Mouse (Mus musculus) layer of hippocampus, postnatal 36 days (tissue): ENCODE results near the gene P2rx6. TPM values are rescaled to one million over a fixed set of nuclear protein-coding genes. Genes with fewer than 3 reads are reported as not detected.
"Not testable (repeated sequence)": the region's sequence is repeated elsewhere in the genome, so short reads cannot be mapped to it uniquely, and the experiment has no call there.

Source experiments
- DNase-seq, 2 experiments: peaks; one replicate each; pipeline ENCODE4 v3.0.0; 2022
- total RNA-seq, 2 experiments: library from RNA; stranded (reverse); gene quantifications; 2 replicates each; pipeline ENCODE4 v1.2.3; 2021

P2rx6 gene
- total RNA-seq = under 1 TPM; 0.58 to 0.67 TPM

GRCm38 (mm10) chr16:17561751-17562208 is at the start of gene P2rx6:
P2rx6 (plus strand) TSS chr16:17561885.
- DNase-seq = no peak

DNA sequence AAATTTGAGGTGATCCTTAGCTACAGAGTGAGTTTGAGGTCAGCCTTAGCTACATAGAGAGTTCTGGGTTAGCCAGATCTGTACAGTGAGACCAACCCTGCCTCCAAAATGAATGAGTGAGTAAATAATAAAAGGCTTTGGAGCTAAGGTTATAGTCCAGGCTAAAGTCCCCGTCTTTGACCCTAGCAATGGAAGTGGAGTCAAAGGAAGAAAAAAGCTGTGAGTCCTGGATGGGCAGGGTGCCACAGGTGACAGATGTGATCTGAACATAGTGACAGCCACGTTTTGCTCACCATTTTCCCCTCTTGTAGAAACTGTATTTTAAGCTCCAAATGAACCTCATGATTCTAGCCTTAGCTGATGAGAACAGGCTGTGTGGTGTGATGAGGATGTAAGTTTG is 42.8 kb upstream of the P2rx6 start:
- DNase-seq = no peak

DNA sequence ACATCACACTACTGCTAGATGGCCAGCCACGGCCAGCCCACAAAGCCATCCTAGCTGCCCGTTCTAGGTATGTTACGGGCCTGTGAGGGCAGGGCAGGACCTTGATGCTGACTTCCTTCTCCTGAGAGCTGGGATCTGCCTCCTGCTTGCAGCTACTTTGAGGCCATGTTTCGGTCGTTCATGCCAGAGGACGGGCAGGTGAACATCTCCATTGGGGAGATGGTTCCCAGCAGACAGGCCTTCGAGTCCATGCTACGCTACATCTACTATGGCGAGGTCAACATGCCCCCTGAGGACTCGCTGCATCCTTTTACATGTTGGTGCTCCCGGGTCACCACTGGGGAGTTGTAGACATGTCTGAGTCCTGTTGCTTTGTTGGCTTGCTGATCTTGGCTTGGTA is 37.5 kb upstream of the P2rx6 start:
- DNase-seq = no peak

- no peak for DNase-seq
Observed at GRCm38 (mm10) chr16:17525524-17525923, 36.2 kb upstream of the P2rx6 start.

DNA sequence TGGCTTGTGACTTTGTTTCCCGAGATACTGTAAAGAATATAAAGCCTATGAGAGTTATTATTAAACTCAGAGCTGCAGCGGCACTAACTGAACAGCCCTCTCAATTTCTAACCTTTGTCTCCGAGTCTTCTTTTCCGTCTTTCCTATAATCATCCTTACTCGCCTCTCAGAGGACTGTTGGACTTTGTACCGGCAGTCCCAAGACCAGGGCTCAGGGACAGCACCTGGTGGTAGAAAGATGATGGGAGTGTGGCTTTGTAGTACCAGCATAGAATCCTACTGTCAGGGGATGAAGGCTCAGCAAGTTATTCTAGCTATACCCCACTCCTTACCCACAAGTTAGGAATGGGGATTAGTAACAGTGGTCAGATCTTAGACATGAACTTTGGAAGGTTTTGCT is 35.5 kb upstream of the P2rx6 start:
- DNase-seq = no peak

DNA sequence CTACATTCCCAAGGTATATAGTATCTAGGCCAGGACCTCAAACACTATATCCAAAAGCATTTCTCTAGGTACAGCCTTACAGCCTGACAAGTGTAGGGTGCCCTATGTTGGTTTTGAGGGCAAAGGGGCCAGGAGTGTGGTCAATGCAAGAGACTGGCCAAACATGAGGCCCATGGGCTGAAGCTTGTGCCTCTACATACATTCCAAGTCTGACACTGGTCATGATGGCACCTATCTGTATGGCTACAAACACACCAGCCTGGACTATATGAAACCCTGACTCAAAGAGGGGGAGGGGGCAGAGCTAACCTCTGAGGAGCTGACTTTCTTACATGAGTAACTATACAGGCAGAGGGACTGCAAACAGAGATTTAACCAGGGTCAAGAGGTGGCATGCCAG is 34.1 kb upstream of the P2rx6 start:
- DNase-seq = no peak

GRCm38 (mm10) chr16:17528276-17528675 is 33.4 kb upstream of the P2rx6 start:
- DNase-seq = no peak

GRCm38 (mm10) chr16:17529981-17530586 is 31.6 kb upstream of the P2rx6 start:
- no peak for DNase-seq

GRCm38 (mm10) chr16:17530640-17531288 is 30.9 kb upstream of the P2rx6 start, which contains the start of gene Thap7:
Thap7 (minus strand) TSS chr16:17531136.
- peak; percentile 95 to 96 for DNase-seq

DNA sequence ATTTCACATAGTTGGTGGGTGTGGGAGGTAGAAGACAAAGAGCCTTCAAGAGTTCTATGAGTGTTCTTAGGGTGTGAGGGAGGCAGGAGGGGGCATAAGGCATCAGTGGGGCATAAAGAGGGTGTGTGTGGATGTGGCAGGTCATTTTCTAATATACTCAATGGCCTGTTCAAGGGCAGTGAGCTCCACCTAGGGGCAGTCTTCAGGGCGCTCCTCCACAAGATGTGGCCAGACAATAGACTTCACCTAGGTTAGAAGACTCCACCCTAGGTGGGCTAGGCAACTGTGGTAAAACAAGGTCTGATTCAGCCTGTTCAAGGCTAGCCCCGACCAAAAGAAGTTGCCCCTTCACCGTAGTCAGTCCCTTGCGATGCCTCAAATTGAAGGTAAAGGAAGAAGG is 29.4 kb upstream of the P2rx6 start:
- no peak for DNase-seq

DNA sequence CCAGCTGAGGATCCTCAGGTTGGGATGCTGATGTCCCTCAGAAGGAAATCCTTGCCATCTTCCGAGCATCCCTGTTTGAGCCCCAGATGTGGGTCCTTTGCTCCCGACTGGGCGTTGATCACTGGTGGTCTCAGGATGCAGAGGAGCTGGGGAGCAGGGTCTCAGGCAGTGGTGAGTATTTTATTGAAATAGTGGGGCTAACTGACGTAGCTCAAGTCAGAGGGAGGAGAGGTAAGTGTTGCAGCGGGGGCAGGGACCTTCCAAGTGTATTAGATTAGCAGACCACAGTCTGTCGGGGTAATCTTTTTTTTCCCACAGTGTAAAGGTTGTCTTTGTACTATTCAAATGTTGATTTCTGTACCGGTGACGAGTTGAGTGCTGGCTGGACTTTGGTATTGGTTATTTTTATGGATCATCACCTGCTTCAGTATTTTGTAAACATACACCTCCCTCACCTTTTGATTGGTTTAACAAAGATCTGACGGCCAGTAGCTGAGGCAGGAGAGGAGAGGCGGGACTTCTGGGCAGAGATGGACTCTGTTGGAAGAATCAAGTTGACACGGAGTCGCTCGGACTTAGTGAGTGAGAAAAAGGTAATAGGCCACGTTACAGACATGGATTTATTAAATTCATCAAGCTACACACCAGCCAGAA is 28.9 kb upstream of the P2rx6 start:
- DNase-seq = no peak

DNA sequence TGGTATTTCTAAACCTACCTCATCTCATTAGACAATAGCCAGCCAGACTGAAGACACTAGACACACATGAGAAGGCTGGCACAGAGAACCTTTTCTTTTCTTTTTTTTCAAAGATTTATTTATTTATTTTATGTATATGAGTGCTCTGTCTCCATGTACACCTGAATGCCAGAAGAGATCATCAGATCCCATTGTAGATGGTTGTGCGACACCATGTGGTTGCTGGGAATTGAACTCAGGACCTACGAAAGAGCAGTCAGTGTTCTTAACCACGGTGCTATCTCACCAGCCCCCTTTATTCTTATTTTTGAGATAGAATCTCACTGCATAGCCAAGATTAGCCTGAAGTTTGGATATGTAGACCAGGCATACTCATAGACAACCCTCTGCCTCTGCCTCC is 25.1 kb upstream of the P2rx6 start:
- DNase-seq = no peak

- no peak for DNase-seq
Observed at GRCm38 (mm10) chr16:17542632-17543031, 19.1 kb upstream of the P2rx6 start.

DNA sequence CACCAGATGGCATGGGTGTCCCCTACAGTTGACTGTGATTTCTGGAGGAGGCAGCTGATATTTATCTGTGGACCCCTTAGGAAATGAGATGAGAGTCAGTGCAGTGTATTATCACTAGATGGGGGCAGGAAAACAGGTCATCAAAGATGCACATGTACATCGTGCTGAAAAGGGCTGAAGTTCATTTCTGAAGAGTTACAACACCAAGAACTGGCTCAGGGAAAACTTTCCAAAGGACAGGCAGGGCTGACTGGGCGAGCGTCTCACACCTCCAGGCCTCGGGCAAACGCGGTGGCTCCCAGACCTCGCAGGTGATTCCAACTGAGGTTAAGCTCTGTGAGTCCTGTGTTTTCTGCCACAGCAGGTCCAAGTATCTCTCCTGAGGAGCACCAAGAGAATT is 8.8 kb upstream of the P2rx6 start:
- DNase-seq = no peak

DNA sequence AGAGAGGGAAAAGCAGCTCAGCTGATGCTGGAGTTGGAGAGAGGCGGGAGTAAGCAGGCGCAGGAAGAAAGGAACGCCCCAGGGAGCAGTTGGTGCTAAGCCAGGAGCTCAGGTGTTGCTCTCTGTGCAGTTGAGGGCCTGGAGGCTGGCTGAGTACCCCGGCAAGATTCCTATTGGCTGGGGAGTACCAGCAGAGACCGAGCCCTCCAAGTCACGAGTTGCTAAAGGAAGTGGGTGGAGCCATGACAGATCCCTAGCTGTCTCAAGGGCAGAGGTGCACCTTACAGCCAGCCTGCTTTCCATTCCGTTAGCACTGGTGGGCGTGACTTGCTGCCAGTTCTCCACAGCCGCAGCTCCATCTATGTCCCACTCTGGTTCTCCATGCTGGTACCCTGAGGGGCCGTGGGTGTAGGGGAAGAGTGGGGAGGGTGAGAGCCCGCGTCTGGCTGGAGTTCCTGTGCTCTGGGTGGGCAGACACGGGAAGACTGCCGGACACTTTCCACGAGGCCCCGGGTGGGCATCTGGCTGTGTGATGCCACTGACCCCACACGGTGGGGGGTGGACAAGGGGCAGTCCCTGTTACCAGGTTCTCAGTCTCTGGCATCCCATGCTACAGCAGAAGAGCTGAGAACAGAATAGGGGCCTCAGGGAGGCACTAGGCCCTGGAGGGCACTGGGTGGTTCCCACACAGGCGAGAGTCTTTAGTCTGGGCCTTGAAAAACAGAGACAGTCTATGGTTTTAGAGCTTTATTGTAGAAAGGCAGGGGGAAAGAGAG is 7.6 kb upstream of the P2rx6 start:
- DNase-seq = no peak

- not testable (repeated sequence) for DNase-seq
Observed at GRCm38 (mm10) chr16:17554702-17555101, 7.0 kb upstream of the P2rx6 start.

DNA sequence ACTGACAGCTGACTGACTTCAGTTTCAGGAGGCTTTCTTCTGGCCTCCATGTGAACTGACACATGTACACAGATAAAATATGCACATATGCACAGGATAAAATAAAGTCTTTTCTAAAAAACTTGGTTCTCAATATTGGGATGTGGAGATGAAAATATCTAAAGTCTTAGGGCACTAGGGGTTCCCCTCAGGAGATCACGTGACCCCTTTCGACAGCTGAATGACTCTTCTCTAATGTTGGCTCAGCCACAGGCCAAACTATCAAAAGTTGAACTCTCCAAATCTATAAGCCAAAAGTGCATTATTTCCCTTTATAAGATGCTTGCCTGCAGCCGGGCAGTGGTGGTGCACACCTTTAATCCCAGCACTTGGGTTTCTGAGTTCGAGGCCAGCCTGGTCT is 5.5 kb upstream of the P2rx6 start:
- no peak for DNase-seq

GRCm38 (mm10) chr16:17556907-17557306 is 4.8 kb upstream of the P2rx6 start:
- no peak for DNase-seq

DNA sequence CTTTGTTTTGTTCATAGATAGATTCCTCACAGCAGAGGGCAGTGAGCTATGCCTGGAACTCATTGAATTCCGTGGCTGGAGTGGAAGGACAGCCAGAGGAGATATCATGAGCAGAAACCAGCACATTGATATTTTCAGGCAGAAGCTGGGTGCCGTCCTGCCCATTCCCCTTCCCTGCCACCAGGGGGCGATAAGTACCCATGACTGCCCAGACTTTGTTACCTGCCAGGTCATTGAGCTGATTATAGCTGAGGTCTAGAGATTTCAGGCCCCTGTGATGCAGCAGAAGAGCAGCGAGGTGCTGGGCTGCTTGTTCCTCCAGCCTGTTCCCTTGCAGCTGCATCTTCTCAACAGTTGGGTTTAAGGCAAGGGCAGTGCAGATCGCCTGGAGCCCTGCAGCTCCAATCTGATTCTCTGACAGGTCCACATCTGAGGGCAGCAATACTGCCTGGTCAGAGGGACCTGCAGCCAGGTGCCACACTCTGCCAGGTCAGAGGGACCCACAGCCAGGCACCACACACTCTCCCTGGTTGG is 3.7 kb upstream of the P2rx6 start:
- DNase-seq = peak; percentile 73 to 78

DNA sequence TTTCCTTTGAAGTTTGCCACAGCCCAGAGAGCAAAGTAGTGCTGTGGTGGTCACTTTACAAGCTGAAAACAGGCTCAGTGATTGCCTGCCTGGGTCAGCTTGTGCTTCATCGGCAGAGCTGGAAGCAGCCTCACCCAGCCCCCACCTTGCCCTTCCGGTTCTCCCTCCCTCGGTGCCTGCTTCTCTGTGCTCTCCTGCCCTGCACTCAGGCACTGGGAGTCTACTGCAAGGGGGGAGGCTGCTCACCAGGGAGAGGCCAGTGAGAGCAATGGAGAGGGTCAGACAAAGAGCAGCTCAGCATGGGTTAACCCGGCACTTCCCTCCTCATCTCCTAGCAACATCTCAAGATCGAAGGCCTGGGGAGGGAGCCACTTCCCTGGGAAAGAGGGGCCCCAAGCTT is 2.9 kb upstream of the P2rx6 start:
- DNase-seq = no peak

GRCm38 (mm10) chr16:17559396-17560027 is 2.2 kb upstream of the P2rx6 start:
- DNase-seq = no peak

DNA sequence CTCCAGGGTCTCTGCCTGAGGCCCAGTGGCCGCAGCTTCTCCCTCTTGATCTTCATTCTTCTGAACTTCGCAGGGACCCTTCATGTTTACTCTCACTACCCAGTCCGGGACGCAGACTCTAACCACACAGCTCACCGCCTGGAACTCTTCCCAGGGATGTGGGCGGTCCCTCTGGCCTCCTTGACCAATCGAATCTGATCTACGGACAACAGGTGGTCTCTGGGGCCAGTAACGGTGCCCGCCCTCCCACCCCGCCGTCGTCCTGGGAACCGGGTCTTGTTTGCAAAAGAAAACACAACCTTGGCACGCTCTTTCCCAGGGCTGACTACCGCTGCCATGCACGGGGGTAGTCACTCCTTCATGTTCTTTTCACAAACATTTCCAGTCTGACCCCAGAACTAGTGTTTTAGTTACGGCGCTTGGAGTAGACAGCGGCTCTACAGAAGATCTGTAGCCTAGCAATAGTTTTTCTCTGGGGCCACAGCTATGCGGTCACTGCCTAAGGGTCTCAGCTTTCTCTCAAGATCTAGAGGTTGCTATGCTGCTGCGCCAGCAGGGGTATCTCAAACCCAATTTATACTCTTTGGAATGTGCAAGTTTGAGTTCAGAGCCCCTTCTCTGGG is 446 bp upstream of the P2rx6 start, which contains the start of gene Lrrc74b:
Gene Lrrc74b, minus strand, starts transcription at position 120 of the 623 bp plus-strand sequence.
- DNase-seq = no peak
